Mouse (Mus musculus) kidney, adult 2 months (tissue): ENCODE measurements around the gene Pkd1l2.

ENCODE experiments used
- CTCF ChIP-seq: fragments of 200-500 bp; conservative IDR thresholded peaks from 2 replicates; pipeline ENCODE4 v1.5.1; 2011; ENCODE audit warnings: low read depth, mild to moderate bottlenecking, control low read depth, low read length, moderate library complexity, mixed read lengths; ENCODE audit not compliant: insufficient read depth, insufficient read length
- POLR2A ChIP-seq: fragments of 200-500 bp; IDR thresholded peaks from one replicate; pipeline ENCODE4 v1.6.1; 2011; ENCODE audit warnings: low read depth, low read length, control low read depth

DNA sequence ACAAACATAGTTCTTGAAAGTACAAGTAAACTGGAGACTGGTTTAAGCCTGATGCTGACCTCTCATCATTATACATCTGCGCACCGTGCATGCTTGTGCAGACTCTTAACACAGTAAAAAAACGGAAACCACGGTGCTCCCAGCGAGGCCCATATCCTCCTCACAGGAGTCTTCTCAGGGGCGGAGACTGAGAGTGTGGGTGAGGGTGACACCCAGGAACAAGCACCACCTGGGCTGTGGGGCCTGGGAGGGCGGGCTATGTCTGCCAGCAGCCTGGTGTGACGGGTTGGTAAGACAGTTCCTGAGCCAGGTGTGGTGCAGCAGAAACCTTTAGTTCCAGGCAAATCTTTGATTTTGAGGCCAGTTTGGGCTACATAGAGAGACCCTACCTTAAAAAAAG is 129.8 kb downstream of the Pkd1l2 start:
- TF ChIP-seq CTCF (no peak), POLR2A (no peak)
